Mouse (Mus musculus) ovary, postnatal 14 days (tissue): ENCODE data around the gene Ehf.

ENCODE experiments used
- DNase-seq: peaks from one replicate; pipeline ENCODE4 v3.0.0; 2022; ENCODE audit warnings: low spot score

The Ehf gene

GRCm38 (mm10) chr2:103303132-103303531 is at the start of gene Ehf:
Ehf (minus strand) TSS chr2:103303278.
- no peak for DNase-seq

- peak; percentile 45 for DNase-seq
Observed at GRCm38 (mm10) chr2:103347417-103347891, 44.4 kb upstream of the Ehf start.

GRCm38 (mm10) chr2:103346751-103347289 is 43.7 kb upstream of the Ehf start:
- no peak for DNase-seq

- no peak for DNase-seq
Observed at GRCm38 (mm10) chr2:103343611-103344010, 40.5 kb upstream of the Ehf start.

- no peak for DNase-seq
Observed at GRCm38 (mm10) chr2:103342123-103342522, 39.0 kb upstream of the Ehf start.

GRCm38 (mm10) chr2:103341375-103341971 is 38.4 kb upstream of the Ehf start:
- DNase-seq = no peak

GRCm38 (mm10) chr2:103338706-103339105 is 35.6 kb upstream of the Ehf start:
- no peak for DNase-seq

GRCm38 (mm10) chr2:103337370-103337769 is 34.3 kb upstream of the Ehf start:
- DNase-seq = no peak

- no peak for DNase-seq
Observed at GRCm38 (mm10) chr2:103336621-103337020, 33.5 kb upstream of the Ehf start.

GRCm38 (mm10) chr2:103336000-103336399 is 32.9 kb upstream of the Ehf start:
- DNase-seq = no peak

- DNase-seq = no peak
Observed at GRCm38 (mm10) chr2:103331666-103332191, 28.7 kb upstream of the Ehf start.

GRCm38 (mm10) chr2:103328731-103329130 is 25.7 kb upstream of the Ehf start:
- DNase-seq = no peak

GRCm38 (mm10) chr2:103325301-103326048 is 22.4 kb upstream of the Ehf start:
- no peak for DNase-seq

- DNase-seq = no peak
Observed at GRCm38 (mm10) chr2:103324320-103324719, 21.2 kb upstream of the Ehf start.

GRCm38 (mm10) chr2:103322171-103322570 is 19.1 kb upstream of the Ehf start:
- DNase-seq = no peak

GRCm38 (mm10) chr2:103321638-103322037 is 18.6 kb upstream of the Ehf start:
- DNase-seq = no peak

- no peak for DNase-seq
Observed at GRCm38 (mm10) chr2:103314002-103314401, 10.9 kb upstream of the Ehf start.

- DNase-seq = no peak
Observed at GRCm38 (mm10) chr2:103312640-103313039, 9.6 kb upstream of the Ehf start.

- no peak for DNase-seq
Observed at GRCm38 (mm10) chr2:103310663-103311062, 7.6 kb upstream of the Ehf start.

GRCm38 (mm10) chr2:103306686-103307085 is 3.6 kb upstream of the Ehf start:
- DNase-seq = no peak

GRCm38 (mm10) chr2:103302669-103303068 is 409 bp downstream of the Ehf start:
- no peak for DNase-seq

- DNase-seq = no peak
Observed at GRCm38 (mm10) chr2:103298711-103299463, 4.2 kb downstream of the Ehf start.
